Mouse (Mus musculus) embryonic fibroblast, embryonic 13.5 days (primary cell): ENCODE measurements around the gene Emilin3.

Source experiments
- CTCF ChIP-seq: IDR thresholded peaks from 2 replicates; pipeline ENCODE4 v1.5.1; 2011; ENCODE audit warnings: mild to moderate bottlenecking, control low read depth, low read length, moderate library complexity, borderline replicate concordance; ENCODE audit not compliant: insufficient read depth
- POLR2A ChIP-seq: IDR thresholded peaks from 2 replicates; pipeline ENCODE4 v1.6.1; 2011; ENCODE audit warnings: low read depth, mild to moderate bottlenecking, control low read depth, low read length, moderate library complexity

DNA sequence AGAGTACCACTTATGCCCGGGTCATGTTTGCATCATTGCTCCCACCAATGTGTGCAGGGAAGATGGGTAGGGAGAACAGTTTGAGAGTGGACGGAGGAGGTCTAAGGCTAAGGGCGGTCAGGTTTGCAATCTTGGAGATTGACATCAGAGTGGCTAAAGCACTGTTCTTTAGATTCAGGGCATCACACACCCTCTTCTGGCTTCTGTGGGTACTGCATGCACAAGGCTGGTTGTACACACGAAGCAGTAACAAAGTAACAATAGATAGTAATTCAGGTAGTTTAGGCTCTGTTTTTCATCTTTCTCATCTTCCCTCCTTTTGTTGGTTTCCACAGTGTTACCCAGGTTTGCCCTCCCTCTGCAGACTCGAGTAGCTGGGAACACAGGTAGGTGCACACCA is 19.2 kb upstream of the Emilin3 start:
- TF ChIP-seq CTCF (no peak), POLR2A (no peak)
